Mouse (Mus musculus) megakaryocyte, embryonic 14.5 days (primary cell): ENCODE results near the gene Epor.

Experiments
- FLI1 ChIP-seq: IDR thresholded peaks from 2 replicates; pipeline ENCODE4 v1.6.1; 2012; ENCODE audit warnings: low read length, inconsistent platforms, mixed read lengths
- GATA1 ChIP-seq: IDR thresholded peaks from 3 replicates; pipeline ENCODE4 v1.6.1; 2012; ENCODE audit warnings: mixed read lengths, low read length, inconsistent platforms, borderline replicate concordance

DNA sequence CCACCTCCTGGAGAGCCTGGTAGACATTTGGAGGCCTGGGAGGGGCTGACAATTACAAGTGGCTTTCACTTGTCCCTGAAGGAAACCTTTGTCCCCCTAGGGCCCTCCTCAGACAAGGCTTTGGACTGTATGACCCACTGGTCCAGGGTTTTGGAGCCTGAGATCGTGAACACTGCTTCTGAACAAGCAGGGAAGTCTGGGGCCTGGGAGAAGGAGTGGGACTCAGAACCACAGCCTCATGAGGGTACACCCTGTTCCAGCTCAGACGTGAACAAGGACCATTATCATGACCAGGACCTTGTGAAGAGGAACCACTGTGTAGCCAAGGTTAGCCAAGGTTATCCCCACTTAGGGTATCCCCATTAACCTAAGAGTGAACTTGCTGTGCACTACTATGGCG lies 34.1 kb downstream of the Epor start:
- TF ChIP-seq GATA1 (no peak), FLI1 (no peak)
